Mouse (Mus musculus) layer of hippocampus, postnatal 36 days (tissue): ENCODE measurements around the gene Kin. TPM values are rescaled to one million over a fixed set of nuclear protein-coding genes. Genes with fewer than 3 reads are reported as not detected.

ENCODE experiments used
- DNase-seq, 2 experiments: peaks; one replicate each; pipeline ENCODE4 v3.0.0; 2022
- total RNA-seq, 2 experiments: library from RNA; stranded (reverse); gene quantifications; 2 replicates each; pipeline ENCODE4 v1.2.3; 2021

The Kin gene
- total RNA-seq, 2 experiments from 2014 or later, result 12.4 TPM

GRCm38 (mm10) chr2:10118751-10119150 is 38.4 kb downstream of the Kin start:
- no peak for DNase-seq

- DNase-seq, result no peak
These were observed 38.9 kb downstream of the Kin start for GRCm38 (mm10) chr2:10119276-10119675.

GRCm38 (mm10) chr2:10121826-10122225 is 41.4 kb downstream of the Kin start:
- no peak for DNase-seq

- DNase-seq, result no peak
These were observed 45.7 kb downstream of the Kin start for GRCm38 (mm10) chr2:10126122-10126521.

GRCm38 (mm10) chr2:10127471-10127870 is 47.1 kb downstream of the Kin start:
- DNase-seq, result no peak

- no peak for DNase-seq
These were observed 48.2 kb downstream of the Kin start for GRCm38 (mm10) chr2:10128571-10128970.

GRCm38 (mm10) chr2:10130341-10130990 is 50.1 kb downstream of the Kin start:
- peak in 1 of 2 experiments; percentile 3 for DNase-seq

GRCm38 (mm10) chr2:10131296-10131695 is 50.9 kb downstream of the Kin start, which contains the start of gene Itih2:
TSS of gene Itih2 (minus strand) at chr2:10131396.
- DNase-seq, result no peak

- DNase-seq, result no peak
These were observed 51.7 kb downstream of the Kin start for GRCm38 (mm10) chr2:10132128-10132527.

GRCm38 (mm10) chr2:10133941-10134340 is 53.5 kb downstream of the Kin start:
- DNase-seq, result no peak

GRCm38 (mm10) chr2:10137320-10137719 is 56.9 kb downstream of the Kin start:
- DNase-seq, result no peak

- DNase-seq, result no peak
These were observed 60.1 kb downstream of the Kin start for GRCm38 (mm10) chr2:10140456-10140855.

Other genes with a start within 250 kb of the Kin start
- gene 4930412O13Rik, start 199.3 kb upstream of the Kin start, total RNA-seq, result not detected
- gene 9230102O04Rik, start 191.1 kb upstream of the Kin start, total RNA-seq, result not detected
- gene Gata3, start 190.6 kb upstream of the Kin start, total RNA-seq, result under 1 TPM in 1 of 2 experiments, not detected in 1; 0.15 TPM
- 10 to 100 TPM; 15.0 to 15.8 TPM for gene Taf3, start 32.0 kb upstream of the Kin start, total RNA-seq
- 100 to 1,000 TPM; 256 to 257 TPM for gene Atp5c1, start 83 bp upstream of the Kin start, total RNA-seq
- gene Itih2, start 50.8 kb downstream of the Kin start, total RNA-seq, result 1 to 10 TPM; 1.7 to 2.2 TPM
- gene Itih5, start 73.0 kb downstream of the Kin start, total RNA-seq, result 10 to 100 TPM; 11.9 to 15.0 TPM